Mouse (Mus musculus) layer of hippocampus, adult 8-10 months (tissue): ENCODE data around the gene Fbxo3. TPM values are rescaled to one million over a fixed set of nuclear protein-coding genes. Genes with fewer than 3 reads are reported as not detected.
"Not testable (repeated sequence)": the region's sequence is repeated elsewhere in the genome, so short reads cannot be mapped to it uniquely, and the experiment has no call there.

ENCODE experiments used
- DNase-seq, 2 experiments: peaks; one replicate each; pipeline ENCODE4 v3.0.0; 2022; ENCODE audit warnings: low spot score in 2 of 2
- total RNA-seq, 4 experiments: library from RNA; stranded (reverse); gene quantifications; 2 replicates each; pipeline ENCODE4 v1.2.4; 2022

The Fbxo3 gene
- total RNA-seq, result 10 to 100 TPM; 42.1 to 51.9 (median 47.6) TPM

- peak; percentile 75 to 76 for DNase-seq
These were observed at the start of gene Fbxo3 for GRCm38 (mm10) chr2:104027458-104028138. Gene Fbxo3, plus strand, starts transcription at chr2:104027721.

DNA sequence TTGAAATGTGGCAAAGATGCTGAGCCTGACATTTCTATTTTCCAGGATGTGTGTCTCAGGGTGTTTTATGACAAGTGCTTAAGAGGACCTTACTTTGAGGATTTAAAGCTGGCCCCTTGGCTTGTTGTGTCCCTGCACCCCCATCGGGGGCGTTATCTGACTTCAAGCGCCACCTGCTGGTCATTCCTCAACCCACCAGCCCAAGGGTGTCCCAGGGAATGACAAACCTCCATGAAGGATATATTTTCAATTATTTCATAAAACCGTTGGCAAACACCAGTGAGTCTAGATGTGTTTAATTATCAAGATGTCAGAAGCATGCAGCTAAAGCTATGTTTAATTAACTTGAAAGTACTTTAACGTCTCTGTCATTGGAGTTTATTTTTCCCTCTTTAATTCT lies 45.3 kb upstream of the Fbxo3 start:
- DNase-seq, result peak in 1 of 2 experiments; percentile 61

- no peak for DNase-seq
These were observed 44.4 kb upstream of the Fbxo3 start for GRCm38 (mm10) chr2:103983146-103983545.

GRCm38 (mm10) chr2:103987595-103987994 lies 39.9 kb upstream of the Fbxo3 start:
- not testable (repeated sequence) for DNase-seq

GRCm38 (mm10) chr2:103989724-103990123 lies 37.8 kb upstream of the Fbxo3 start:
- no peak for DNase-seq

DNA sequence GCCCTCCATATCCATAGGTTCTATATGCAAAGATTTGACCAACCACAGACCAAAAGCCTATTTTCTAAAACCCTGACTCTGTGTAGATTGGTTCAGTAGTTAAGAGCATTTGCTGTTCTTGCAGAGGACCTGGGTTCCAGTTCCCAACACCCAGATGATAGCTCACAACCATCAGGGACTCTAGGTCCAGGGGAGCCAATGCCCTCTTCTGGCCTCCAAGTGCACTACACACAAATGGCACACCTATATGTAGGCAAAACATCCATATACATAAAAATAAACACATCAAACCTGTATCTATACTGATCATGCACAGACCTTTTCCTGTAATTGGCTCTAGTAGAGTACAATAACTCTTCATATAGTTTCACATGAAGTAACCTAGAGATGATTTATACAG lies 36.2 kb upstream of the Fbxo3 start:
- no peak for DNase-seq

GRCm38 (mm10) chr2:103992162-103992561 lies 35.4 kb upstream of the Fbxo3 start:
- no peak for DNase-seq

- peak in 1 of 2 experiments; percentile 19 for DNase-seq
These were observed 34.7 kb upstream of the Fbxo3 start for GRCm38 (mm10) chr2:103992618-103993332.

DNA sequence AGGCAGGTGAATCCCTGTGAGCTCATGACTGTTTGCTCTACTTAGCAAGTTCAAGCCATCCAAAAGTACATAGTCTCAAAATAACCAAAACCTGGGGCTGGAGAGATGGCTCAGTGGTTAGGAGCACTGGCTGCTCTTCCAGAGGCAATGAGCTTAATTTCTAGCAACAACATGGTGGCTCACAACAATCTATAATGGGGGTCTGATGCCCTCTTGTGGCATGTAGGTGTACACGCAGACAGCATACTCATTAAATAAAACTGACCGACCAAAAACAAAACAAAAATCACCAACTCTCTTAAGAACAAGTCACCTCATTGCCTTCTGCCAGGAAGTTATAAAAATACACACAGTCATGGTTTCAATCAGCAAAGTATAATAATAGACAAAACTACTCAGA lies 26.4 kb upstream of the Fbxo3 start:
- no peak for DNase-seq

DNA sequence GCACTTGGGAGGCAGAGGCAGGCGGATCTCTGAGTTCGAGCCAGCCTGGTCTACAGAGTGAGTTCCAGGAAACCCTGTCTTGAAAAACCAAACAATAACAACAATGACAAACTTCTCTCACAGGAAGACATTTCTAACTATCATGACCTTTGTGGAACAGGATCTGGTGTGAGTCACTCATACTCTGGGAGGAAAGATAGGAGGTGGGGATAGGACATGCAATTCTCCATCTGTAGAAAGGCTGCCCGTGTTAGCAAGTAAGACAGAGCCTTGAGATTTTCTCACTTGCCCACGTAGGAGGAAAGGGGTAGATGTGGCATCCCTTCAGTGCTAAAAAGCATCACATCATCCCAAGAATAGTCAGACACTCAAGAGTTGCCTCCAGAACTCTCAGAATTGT lies 25.7 kb upstream of the Fbxo3 start:
- no peak for DNase-seq

DNA sequence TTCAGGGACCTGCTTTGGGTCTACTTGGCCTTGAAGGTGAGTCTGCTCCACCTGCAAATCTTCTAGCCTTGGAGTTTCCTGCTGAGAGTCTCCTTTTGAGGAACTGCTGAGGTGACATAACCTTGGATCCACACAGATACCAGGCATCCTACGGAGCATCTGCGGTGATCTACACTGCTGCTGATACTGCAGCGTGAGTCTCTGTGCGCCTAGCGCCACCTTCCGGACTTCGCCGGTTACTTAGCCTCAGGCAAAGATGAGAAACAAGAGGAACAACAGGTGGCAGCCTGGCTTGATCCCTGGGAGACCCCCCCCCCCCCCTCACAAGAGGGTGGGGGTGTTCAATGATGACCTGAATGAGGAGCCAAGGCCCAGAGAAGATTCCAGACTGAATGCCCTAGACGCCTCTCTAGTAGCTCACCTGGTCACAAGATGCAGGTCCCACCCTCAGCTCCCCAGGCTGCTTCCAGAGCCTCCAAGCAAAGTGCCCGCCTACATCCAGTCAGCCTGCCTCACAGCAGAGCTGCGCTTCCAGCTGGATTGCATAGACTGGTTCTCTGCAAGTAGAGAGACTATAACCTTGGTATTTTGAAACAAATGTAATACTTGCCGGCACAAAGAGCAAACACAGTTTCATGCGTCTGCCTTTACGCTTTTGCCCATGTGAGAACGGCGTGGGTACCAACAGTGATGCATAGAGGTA lies 24.7 kb upstream of the Fbxo3 start:
- peak; percentile 60 to 74 for DNase-seq

DNA sequence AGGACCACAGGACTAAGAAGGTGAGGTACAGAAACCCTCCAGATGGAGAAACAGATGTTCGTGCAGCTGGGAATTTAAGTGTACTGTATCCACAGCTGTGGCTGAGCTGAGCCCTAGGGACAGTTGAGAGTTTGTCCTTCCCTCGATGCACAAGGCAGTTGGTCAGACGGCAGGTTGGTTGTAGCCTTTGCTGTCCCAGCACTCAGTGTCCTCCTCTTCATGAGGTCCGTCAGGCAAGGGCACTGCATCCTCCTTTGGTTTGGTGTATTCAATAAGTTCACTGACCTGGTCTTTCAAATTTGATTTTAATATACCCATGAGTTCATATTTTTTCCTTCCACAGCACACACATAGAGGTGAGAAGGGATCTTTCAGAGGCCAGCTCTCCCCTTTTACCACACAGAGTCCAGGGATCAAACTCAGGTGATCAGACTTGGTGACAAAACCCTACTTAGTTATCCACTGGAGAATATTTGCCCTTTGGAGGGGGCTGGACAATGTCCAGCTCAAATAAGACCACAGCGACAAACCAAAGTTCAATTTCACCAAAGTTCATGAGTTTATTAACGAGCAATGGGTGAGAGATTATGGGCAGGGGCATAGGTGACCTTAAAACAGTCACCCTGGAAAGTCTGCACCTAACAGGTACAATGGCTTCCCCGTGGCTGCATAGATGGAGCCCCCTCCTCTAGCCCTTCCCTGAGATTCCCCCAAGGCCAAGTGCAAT lies 19.6 kb upstream of the Fbxo3 start:
- DNase-seq, result no peak

GRCm38 (mm10) chr2:104008853-104009252 lies 18.7 kb upstream of the Fbxo3 start:
- not testable (repeated sequence) for DNase-seq

GRCm38 (mm10) chr2:104023096-104023495 lies 4.4 kb upstream of the Fbxo3 start:
- no peak for DNase-seq

- DNase-seq, result no peak
These were observed 2.9 kb upstream of the Fbxo3 start for GRCm38 (mm10) chr2:104024656-104025055.

DNA sequence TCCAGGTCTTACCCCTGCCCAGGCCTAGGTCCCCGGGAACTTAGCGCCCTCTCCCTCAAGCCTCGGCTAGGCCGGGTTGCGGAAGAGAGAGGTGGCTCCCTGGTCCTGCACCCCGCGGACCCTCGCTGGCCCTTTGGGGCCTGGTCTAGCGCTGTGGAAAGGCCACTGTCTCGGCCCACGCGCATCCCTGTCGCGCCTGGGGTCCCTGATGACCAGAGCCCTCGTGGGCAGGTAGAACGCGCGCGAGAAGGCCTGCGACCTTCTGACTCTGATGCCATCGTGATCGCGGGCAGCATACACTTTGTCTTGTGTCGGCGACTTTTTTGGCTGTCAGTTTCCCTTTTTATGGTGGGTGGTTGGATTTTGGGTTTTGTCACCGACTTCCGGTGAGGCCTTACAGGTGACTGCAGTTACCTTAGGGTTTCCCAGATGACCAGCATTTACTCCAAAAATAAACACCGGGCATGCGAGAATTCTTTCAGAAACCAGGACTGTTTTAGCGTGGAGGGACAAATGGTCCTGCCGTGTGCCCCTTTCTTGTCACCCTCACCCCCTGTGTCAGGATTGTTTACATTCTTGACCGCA lies 710 bp downstream of the Fbxo3 start, which contains the start of gene 4931422A03Rik:
Gene 4931422A03Rik (minus strand): TSS at position 223 of the 585 bp plus-strand sequence.
- no peak for DNase-seq

DNA sequence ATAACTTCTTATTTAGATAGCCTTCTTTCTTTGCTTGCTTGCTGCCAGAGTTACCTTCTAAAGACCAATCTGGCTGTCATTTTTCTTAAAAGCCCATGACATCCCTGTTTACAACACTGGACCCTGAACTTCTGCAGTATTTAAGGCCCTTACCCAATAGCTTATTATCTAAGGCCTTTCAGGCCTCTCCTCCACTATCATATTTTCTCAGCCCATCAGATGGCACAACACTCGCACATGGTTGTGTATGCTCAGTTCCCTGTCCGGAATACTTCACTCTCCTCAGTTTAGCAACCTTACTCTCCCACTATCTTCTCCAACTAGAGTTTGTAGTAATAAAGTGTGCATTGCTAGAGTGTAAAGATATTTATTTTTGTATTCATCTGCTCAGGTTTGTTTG lies 1.6 kb downstream of the Fbxo3 start:
- no peak for DNase-seq

DNA sequence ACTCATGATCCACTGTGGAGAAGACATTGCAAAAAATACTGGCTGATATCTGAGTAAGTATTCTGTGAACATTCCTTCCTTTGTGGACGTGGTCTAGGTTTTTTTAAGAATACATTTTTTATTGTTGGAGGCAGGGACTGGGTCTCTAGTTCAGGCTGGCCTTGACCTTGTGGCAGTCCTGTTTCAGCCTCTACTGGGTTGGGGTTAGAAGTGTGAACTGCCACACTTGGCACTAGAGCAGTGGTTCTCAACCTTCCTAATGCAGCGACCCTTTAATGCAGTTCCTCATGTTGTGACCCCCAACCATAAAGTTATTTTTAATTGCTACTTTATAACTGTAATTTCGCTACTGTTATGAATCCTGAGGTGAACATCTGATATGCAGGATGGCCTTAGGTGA lies 2.9 kb downstream of the Fbxo3 start:
- no peak for DNase-seq

DNA sequence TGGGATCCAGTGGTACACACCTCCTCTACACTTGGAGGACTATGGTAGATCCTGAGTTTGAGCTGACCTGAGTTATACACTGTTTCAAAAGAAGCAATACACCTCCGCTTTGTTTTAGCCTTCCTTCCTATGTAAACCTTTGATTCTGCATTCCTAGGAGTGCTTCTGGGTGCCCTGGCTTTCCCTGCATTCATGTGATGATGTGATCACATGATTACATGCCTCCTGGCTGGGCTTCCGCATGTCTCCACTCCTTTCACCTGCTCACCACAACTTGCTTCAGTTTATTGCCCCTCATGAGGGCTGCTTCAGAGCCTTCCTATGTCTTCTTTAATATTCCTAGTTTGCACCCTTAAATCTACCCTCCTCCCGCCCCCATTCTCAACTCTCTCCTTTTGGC lies 4.5 kb downstream of the Fbxo3 start:
- no peak for DNase-seq

GRCm38 (mm10) chr2:104034832-104035472 lies 7.4 kb downstream of the Fbxo3 start:
- peak; percentile 48 to 75 for DNase-seq

DNA sequence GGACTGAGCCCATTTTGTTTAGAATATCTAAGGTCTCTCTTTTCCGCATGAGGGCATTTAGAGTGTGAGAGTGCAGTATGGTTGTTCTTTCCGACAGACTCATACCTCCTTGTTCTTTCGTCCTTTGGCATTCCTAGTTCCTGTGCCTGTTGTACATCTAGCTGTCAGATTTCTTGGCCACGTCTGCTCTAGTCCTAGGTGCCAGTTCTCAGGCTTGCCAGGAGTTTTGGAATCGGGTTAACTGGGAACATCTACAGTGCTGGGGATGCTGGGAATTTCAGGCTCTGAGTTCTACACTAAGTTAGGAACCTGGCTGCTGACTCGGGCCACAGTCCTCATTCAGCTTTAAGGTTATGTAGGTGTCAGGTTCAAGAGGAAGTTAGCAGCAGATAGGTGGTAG lies 8.1 kb downstream of the Fbxo3 start:
- DNase-seq, result no peak
